Mouse (Mus musculus): Measurements from ENCODE around the gene Gm6993.

DNA sequence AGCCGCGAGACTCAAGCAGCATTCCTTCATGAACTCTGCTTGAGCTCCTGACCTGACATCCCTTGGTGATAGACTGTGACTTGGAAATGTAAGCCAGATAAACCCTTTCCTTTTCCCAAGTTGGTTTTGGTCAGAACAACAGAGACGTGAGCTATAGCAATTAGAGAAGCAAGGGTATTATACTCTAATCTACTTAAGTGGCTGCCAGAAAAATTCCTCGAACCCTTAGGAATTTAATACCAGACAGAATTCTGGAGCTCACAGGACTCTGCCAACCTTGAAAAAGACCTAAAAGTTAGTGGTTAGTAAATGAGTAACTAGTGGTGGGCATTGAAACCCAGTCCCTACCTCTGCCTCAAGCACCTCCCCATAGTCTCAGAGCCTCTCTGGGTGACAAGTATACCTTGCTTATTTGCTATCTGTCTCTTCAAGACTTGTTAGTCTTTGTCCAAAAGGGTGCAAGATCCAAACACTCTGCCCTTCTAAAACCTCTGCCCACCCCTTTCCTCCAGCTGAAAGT is 43.1 kb downstream of the Gm6993 start:
- no peak for TF ChIP-seq TAL1 (IDR thresholded peaks at IDR 0.05; ENCODE audit: low read length)
- no peak for TF ChIP-seq GATA1 (IDR thresholded peaks at IDR 0.05; ENCODE audit: low read length)
